Mouse (Mus musculus): ENCODE data around the gene Cldn20. TPM values are rescaled to one million over a fixed set of nuclear protein-coding genes. Genes with fewer than 3 reads are reported as not detected.

Cldn20 gene
- 0.31 TPM in 1 of 2 replicates, not detected in the other for total RNA-seq (2012; rRNA removed)
- under 1 TPM in 1 of 2 experiments, not detected in 1; 0.52 TPM for polyA plus RNA-seq (2012; ENCODE audit: insufficient read depth in 1 of 2, insufficient read length in 2 of 2, low read depth in 1 of 2, low replicate concordance in 2 of 2, missing spikeins in 1 of 2)

DNA sequence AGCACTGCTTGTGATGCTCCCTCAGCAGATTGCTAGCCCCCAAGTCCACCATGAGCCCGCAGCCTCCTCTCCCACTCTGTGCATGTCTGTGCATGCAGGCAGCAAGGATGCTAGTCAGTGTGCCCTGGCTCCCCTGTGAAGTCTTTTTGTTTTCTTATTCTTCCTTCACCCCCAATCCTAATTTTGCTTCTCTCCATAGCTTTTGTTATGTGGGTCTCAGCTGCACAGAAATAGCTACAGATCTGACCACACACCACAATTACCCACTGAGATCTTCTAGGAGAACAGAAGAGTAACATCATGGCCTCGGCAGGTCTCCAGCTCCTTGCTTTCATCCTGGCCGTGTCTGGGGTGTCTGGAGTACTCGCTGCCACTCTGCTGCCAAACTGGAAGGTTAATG, at the start of gene Cldn20:
TSS of gene Cldn20 (plus strand) at position 301 of the 400 bp plus-strand sequence.
- DNase-seq (ENCODE audit: low read depth, low spot score): no peak
- TF ChIP-seq TAL1 (IDR thresholded peaks at IDR 0.05; ENCODE audit: low read length) (no peak), SIN3A (IDR thresholded peaks at IDR 0.05; ENCODE audit: low read length) (no peak), ZC3H11A (IDR thresholded peaks at IDR 0.05; ENCODE audit: low read depth, low read length) (no peak), CHD2 (IDR thresholded peaks at IDR 0.05; ENCODE audit: low read length) (no peak), MYB (IDR thresholded peaks at IDR 0.05; ENCODE audit: low read depth, low read length) (no peak), POLR2AphosphoS2 (IDR thresholded peaks at IDR 0.05; ENCODE audit: low read length) (no peak), JUND (IDR thresholded peaks at IDR 0.05; ENCODE audit: low read depth, low read length) (no peak), SMC3 (IDR thresholded peaks at IDR 0.05; ENCODE audit: low read depth, low read length) (no peak), E2F4 (IDR thresholded peaks at IDR 0.05; ENCODE audit: borderline replicate concordance, low read depth, low read length) (no peak), MYC (IDR thresholded peaks at IDR 0.05; ENCODE audit: low read depth, low read length) (no peak), TCF12 (IDR thresholded peaks at IDR 0.05; ENCODE audit: low read depth, low read length) (no peak), MEF2A (IDR thresholded peaks at IDR 0.05; ENCODE audit: extremely low read depth, insufficient replicate concordance, low read depth, low read length, poor library complexity, severe bottlenecking) (no peak), CHD1 (IDR thresholded peaks at IDR 0.05; ENCODE audit: low read depth, low read length) (no peak), USF1 (IDR thresholded peaks at IDR 0.05; ENCODE audit: low read depth, low read length) (no peak), MXI1 (IDR thresholded peaks at IDR 0.05; ENCODE audit: low read depth, low read length) (no peak)
- Histone ChIP-seq H3K4me1 (ENCODE audit: control insufficient read depth in 1 of 2, insufficient read depth in 2 of 2, low read length in 2 of 2) (peaks cover 17% of the 10 kb centered on the region in 2 experiments), H3K4me3 (ENCODE audit: control insufficient read depth in 1 of 2, insufficient read depth in 1 of 2, low read depth in 2 of 2, low read length in 2 of 2) (no peak within 1 kb of the TSS), H3K79me2 (ENCODE audit: control insufficient read depth, insufficient read depth, low read length, poor library complexity) (no peaks in the 10 kb centered on the region), H3K27me3 (ENCODE audit: control insufficient read depth in 1 of 2, insufficient read depth in 2 of 2, low read length in 2 of 2) (no peaks in the 10 kb centered on the region), H3K36me3 (ENCODE audit: control insufficient read depth in 1 of 2, insufficient read depth in 2 of 2, low read length in 2 of 2) (peaks cover 0 to 20% of the 10 kb centered on the region in 2 experiments; a peak in 3 of 4 replicates), H3K9me3 (replicated peaks; ENCODE audit: insufficient read depth, low read length) (no peaks in the 10 kb centered on the region), H3K27ac (ENCODE audit: control insufficient read depth, low read depth, low read length) (no peak within 1 kb of the TSS), H3K9ac (ENCODE audit: control insufficient read depth, low read depth, low read length, poor library complexity, severe bottlenecking) (no peak within 1 kb of the TSS)

DNA sequence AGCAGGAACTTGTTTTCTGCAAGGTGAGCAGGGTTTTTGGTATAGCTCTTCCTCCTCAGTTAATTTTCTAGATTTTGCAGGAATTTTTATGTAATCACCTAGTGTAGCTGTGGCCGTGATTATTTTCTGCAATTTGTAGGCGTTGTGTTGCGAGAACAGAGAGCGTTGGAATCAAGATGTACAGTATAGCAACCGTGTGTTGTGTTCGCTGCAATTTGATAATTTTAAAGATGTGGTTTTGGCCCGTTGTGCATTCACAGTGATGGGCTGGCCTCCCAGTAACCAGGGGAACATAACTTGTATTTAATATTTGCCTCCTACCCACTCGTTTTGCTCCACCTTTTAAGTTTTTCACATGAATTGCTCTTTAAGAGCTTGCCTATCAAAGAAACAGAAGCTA, 49.3 kb upstream of the Cldn20 start:
- Histone ChIP-seq H3K4me3 (ENCODE audit: control insufficient read depth in 1 of 2, insufficient read depth in 1 of 2, low read depth in 2 of 2, low read length in 2 of 2) (peak overlapping the region in 1 of 2 experiments; percentile 11; a peak in 2 of 4 replicates), H3K79me2 (ENCODE audit: control insufficient read depth, insufficient read depth, low read length, poor library complexity) (no peaks in the 10 kb centered on the region), H3K9me3 (replicated peaks; ENCODE audit: insufficient read depth, low read length) (no peaks in the 10 kb centered on the region), H3K4me1 (ENCODE audit: control insufficient read depth in 1 of 2, insufficient read depth in 2 of 2, low read length in 2 of 2) (peaks cover 8 to 22% of the 10 kb centered on the region in 2 experiments), H3K9ac (ENCODE audit: control insufficient read depth, low read depth, low read length, poor library complexity, severe bottlenecking) (no peak overlapping the region), H3K36me3 (ENCODE audit: control insufficient read depth in 1 of 2, insufficient read depth in 2 of 2, low read length in 2 of 2) (peaks cover 0 to 16% of the 10 kb centered on the region in 2 experiments; a peak in 2 of 4 replicates), H3K27me3 (ENCODE audit: control insufficient read depth in 1 of 2, insufficient read depth in 2 of 2, low read length in 2 of 2) (no peaks in the 10 kb centered on the region), H3K27ac (ENCODE audit: control insufficient read depth, low read depth, low read length) (no peak overlapping the region)
- DNase-seq (ENCODE audit: low read depth, low spot score): peak; percentile 46
- TF ChIP-seq EP300 (IDR thresholded peaks at IDR 0.05; ENCODE audit: low read depth in 1 of 2, low read length in 2 of 2) (peak in 1 of 2 experiments; percentile 38; a peak in 1 of 4 replicates), CTCF (IDR thresholded peaks at IDR 0.05 in 2 of 3, conservative IDR thresholded peaks at IDR 0.05 in 1 of 3; ENCODE audit: control insufficient read depth in 1 of 3, insufficient read depth in 1 of 3, low read depth in 2 of 3, low read length in 3 of 3, poor library complexity in 1 of 3, severe bottlenecking in 1 of 3) (no peak)
